Mouse (Mus musculus) midbrain, embryonic 15.5 days (tissue): ENCODE data around the gene Psmb1. TPM values are rescaled to one million over a fixed set of nuclear protein-coding genes. Genes with fewer than 3 reads are reported as not detected.
"Not testable (repeated sequence)": the region's sequence is repeated elsewhere in the genome, so short reads cannot be mapped to it uniquely, and the experiment has no call there.

Source experiments
- ATAC-seq: fragments of 200-750 bp; cut with Nextera tagmentation; replicated peaks from 2 replicates; pipeline ENCODE4 v1.8.0; 2017; ENCODE audit warnings: moderate TSS enrichment
- H3K27ac ChIP-seq: fragments of 300-500 bp; sonication (generic); 2 replicates; pipeline ENCODE4 v1.5.1; 2015; ENCODE audit warnings: mild to moderate bottlenecking, inconsistent platforms
- H3K27me3 ChIP-seq: fragments of 300-500 bp; sonication (generic); replicated peaks from 2 replicates; pipeline ENCODE4 v1.6.1; 2015; ENCODE audit warnings: inconsistent platforms
- H3K36me3 ChIP-seq: fragments of 300-500 bp; sonication (generic); replicated peaks from 2 replicates; pipeline ENCODE4 v1.6.1; 2015; ENCODE audit warnings: inconsistent platforms
- H3K4me1 ChIP-seq: fragments of 300-500 bp; sonication (generic); 2 replicates; pipeline ENCODE4 v1.6.1; 2015; ENCODE audit warnings: inconsistent platforms
- H3K4me2 ChIP-seq: fragments of 300-500 bp; sonication (generic); 2 replicates; pipeline ENCODE4 v1.6.1; 2015; ENCODE audit warnings: inconsistent platforms, mild to moderate bottlenecking, moderate library complexity
- H3K4me3 ChIP-seq: fragments of 300-500 bp; sonication (generic); 2 replicates; pipeline ENCODE4 v1.5.1; 2015; ENCODE audit warnings: mild to moderate bottlenecking, inconsistent platforms
- H3K9ac ChIP-seq: fragments of 300-500 bp; sonication (generic); 2 replicates; pipeline ENCODE4 v1.6.1; 2015; ENCODE audit warnings: mild to moderate bottlenecking, inconsistent platforms
- H3K9me3 ChIP-seq: fragments of 300-500 bp; sonication (generic); 2 replicates; pipeline ENCODE4 v1.6.1; 2016; ENCODE audit warnings: inconsistent platforms
- WGBS: fragments of 180-500 bp; shearing (Covaris S2); methylation state at CpG from one replicate; pipeline ENCODE4 v1.1.7; 2015; ENCODE audit warnings: mixed read lengths; 5-methylcytosine and 5-hydroxymethylcytosine counted together
- polyA plus RNA-seq: library from polyadenylated mRNA; unstranded; fragments of >200 nt; fragmentation: Nextera tagmentation; extraction: Ambion mirVana; gene quantifications from 2 replicates; pipeline ENCODE4 v1.2.1, GENCODE M21; 2015

Psmb1 gene
- polyA plus RNA-seq, 1 experiment from 2014 or later = 217 TPM

DNA sequence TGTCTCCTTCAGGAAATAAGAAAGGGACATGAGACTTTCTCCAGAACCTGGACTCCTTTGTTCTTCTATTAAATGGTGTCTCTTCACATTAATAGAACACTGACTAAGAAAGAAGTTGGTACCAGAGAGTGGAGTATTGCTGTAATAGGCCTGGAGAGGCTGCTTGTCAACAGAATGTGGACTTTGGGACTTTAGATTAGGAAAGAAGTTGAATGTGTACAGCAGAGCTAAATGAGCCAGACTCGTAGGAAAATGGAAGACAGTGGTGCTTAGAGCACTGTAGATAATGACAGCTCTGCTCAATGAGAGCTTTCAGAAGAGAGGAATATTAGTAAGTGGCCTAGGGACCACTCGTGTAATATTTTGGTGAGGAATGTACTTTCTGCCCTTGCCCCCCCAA lies 43.0 kb downstream of the Psmb1 start:
- no peaks in the 10 kb centered on the region for H3K36me3 ChIP-seq
- no peak overlapping the region for H3K4me2 ChIP-seq
- H3K4me3 ChIP-seq = no peak overlapping the region
- ATAC-seq = no peak
- H3K9me3 ChIP-seq = no peaks in the 10 kb centered on the region
- no peaks in the 10 kb centered on the region for H3K4me1 ChIP-seq
- no peak overlapping the region for H3K9ac ChIP-seq
- H3K27me3 ChIP-seq = no peaks in the 10 kb centered on the region
- 95% methylated on average over 2 of the region's 2 CpGs for WGBS
- H3K27ac ChIP-seq = no peak overlapping the region

DNA sequence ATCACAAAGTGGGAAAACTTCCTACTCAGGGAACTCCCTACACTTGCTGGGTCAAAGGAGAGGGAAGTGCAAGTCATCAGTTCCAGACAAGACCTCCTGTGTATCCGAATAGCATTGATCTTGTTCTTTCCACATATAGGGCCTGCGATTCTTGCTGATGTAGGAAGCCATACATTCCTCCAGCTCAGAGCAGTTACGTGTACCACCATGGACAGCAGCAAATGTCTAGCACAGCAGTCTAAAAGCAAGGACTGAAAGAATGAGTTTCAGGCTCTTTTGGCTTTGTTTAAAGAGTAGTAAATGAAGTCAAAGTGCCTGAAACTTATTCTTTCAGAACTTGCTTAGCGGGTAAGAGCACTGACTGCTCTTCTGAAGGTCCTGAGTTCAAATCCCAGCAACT lies 44.3 kb downstream of the Psmb1 start:
- H3K9me3 ChIP-seq = no peaks in the 10 kb centered on the region
- H3K9ac ChIP-seq = no peak overlapping the region
- ATAC-seq = no peak
- no peaks in the 10 kb centered on the region for H3K4me1 ChIP-seq
- H3K27ac ChIP-seq = no peak overlapping the region
- H3K27me3 ChIP-seq = no peaks in the 10 kb centered on the region
- H3K36me3 ChIP-seq = no peaks in the 10 kb centered on the region
- no peak overlapping the region for H3K4me2 ChIP-seq
- no peak overlapping the region for H3K4me3 ChIP-seq
- 83% methylated on average over 4 of the region's 4 CpGs for WGBS

DNA sequence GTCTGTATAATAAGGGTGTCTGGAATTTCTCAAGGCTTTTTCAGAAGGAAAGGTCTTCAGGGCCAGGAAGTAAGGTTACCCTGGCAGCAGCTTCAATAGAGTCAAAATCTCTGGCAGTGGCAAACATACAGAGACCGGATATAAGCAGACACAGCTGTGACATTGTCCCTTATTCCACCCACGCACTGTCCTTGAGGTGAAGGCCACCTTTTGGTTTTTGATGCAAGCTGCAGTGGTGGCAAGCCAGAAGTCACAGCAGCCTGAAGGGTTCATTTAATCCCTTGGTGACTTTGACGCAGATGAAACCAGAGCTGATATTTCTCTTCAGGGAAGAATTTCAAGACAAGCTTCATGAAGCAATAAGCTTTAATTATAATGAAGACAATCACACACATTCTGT lies 49.9 kb downstream of the Psmb1 start:
- no peaks in the 10 kb centered on the region for H3K9me3 ChIP-seq
- H3K4me2 ChIP-seq = no peak overlapping the region
- H3K4me3 ChIP-seq = no peak overlapping the region
- H3K4me1 ChIP-seq = no peaks in the 10 kb centered on the region
- no peaks in the 10 kb centered on the region for H3K27me3 ChIP-seq
- no peak for ATAC-seq
- no peaks in the 10 kb centered on the region for H3K36me3 ChIP-seq
- H3K27ac ChIP-seq = no peak overlapping the region
- WGBS = 79% methylated on average over 3 of the region's 3 CpGs
- no peak overlapping the region for H3K9ac ChIP-seq

DNA sequence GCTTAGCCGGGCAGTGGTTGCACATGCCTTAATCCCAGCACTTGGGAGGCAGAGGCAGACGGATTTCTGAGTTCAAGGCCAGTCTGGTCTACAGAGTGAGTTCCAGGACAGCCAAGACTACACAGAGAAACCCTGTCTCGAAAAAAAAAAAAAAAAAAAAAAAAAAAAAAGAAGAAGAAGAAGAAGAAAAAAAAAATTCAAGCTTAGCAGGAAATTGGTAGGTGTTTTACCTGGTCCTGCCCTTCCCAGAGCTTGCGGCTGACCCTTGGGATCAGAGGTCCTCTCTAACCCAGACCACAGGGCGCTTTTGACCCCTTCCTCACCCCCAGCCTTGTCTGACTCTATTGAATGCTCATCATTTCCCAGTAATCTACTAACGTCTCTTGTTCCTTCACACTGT lies 50.4 kb downstream of the Psmb1 start:
- WGBS = 68% methylated on average over 5 of the region's 6 CpGs
- not testable (repeated sequence) for ATAC-seq, H3K4me3 ChIP-seq, H3K9ac ChIP-seq, H3K27ac ChIP-seq, H3K9me3 ChIP-seq, H3K4me1 ChIP-seq, H3K4me2 ChIP-seq, H3K36me3 ChIP-seq, H3K27me3 ChIP-seq

DNA sequence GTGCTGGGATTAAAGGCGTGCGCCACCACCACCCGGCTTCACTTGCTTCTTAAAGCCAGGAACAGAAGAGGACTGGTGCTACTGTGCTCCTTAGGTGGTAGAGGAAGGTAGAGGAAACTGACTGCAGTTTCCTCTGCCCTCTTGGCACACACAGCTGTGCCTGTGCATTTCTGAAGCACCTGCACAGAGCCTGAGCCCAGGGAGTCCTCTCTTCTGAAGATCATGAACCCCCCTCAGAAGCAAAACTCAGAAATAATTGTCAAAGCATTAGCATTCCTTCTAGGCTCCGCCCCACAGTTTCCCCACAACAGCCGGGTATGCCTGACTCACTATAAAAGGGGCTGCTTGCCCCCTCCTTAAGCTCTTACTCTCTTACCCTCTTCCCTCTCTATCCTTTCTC lies 51.7 kb downstream of the Psmb1 start:
- Histone ChIP-seq H3K27ac (no peak overlapping the region), H3K4me3 (no peak overlapping the region), H3K27me3 (no peaks in the 10 kb centered on the region), H3K4me2 (no peak overlapping the region), H3K9ac (no peak overlapping the region), H3K9me3 (no peaks in the 10 kb centered on the region), H3K36me3 (no peaks in the 10 kb centered on the region), H3K4me1 (no peaks in the 10 kb centered on the region)
- ATAC-seq = no peak
- 72% methylated on average over 5 of the region's 5 CpGs for WGBS

DNA sequence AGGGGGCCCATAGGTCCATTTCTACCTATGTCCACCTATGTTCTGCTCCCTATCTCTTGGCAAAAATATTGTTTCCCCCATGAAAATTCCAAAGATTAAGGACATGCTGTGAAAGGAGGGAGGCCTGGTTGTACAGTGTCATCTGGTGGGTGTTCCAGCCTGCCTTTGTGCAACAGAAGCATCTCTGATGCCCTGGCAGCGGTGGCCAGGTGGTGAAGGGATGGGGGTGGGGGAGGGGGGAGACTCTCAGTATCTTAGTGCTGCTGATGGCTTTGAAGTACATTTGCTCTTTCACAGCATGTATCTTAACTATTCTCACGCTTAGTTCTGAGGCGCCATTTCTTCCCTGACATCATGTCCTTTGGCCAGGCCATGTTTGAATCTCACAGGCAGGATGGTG lies 54.1 kb downstream of the Psmb1 start:
- ATAC-seq = no peak
- H3K4me1 ChIP-seq = peaks cover 7% of the 10 kb centered on the region
- no peak overlapping the region for H3K27ac ChIP-seq
- H3K36me3 ChIP-seq = no peaks in the 10 kb centered on the region
- H3K9ac ChIP-seq = no peak overlapping the region
- WGBS = 91% methylated on average over 3 of the region's 3 CpGs
- H3K4me3 ChIP-seq = no peak overlapping the region
- no peak overlapping the region for H3K4me2 ChIP-seq
- H3K27me3 ChIP-seq = no peaks in the 10 kb centered on the region
- no peaks in the 10 kb centered on the region for H3K9me3 ChIP-seq

DNA sequence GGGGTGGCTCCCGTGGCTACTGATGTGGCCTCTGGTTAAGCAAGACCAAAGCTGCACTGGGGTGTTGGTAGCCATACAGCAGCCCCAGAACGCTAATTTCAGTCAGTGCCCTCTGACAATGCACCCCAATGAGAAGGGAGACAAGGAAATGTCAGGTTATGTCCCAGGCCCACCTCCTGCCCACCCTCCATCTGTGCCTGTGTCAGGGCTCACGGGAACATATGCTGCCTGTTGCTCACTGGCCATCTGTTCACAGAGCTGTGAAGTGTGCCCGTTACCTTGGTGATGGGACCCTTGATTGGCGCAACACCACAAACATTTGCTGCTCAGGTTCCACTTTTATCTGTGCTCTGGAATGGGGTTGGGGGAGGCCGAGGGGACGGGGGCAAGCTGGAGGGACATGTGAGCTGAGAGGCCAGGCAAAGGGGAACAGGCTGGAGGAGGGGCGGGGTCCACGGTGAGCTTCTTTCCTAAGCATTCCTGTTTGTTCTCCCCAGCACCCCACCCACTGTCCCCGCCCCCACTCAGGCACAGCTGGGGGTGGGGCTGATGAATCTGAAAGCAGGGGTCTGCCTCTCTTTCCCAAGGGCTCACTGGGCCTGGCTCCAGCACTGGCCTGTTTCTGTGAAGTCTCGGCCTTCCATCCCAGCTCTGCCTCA lies 59.0 kb downstream of the Psmb1 start:
- no peak overlapping the region for H3K4me3 ChIP-seq
- 8% methylated on average over 11 of the region's 11 CpGs for WGBS
- no peaks in the 10 kb centered on the region for H3K36me3 ChIP-seq
- H3K4me1 ChIP-seq = peaks cover 10% of the 10 kb centered on the region
- H3K9me3 ChIP-seq = no peaks in the 10 kb centered on the region
- H3K27ac ChIP-seq = no peak overlapping the region
- H3K4me2 ChIP-seq = peak overlapping the region; percentile 29
- ATAC-seq = peak; percentile 91
- H3K9ac ChIP-seq = 0 out of 2 replicates have a peak overlapping the region, but pooled peaks have one; percentile 2
- H3K27me3 ChIP-seq = no peaks in the 10 kb centered on the region

DNA sequence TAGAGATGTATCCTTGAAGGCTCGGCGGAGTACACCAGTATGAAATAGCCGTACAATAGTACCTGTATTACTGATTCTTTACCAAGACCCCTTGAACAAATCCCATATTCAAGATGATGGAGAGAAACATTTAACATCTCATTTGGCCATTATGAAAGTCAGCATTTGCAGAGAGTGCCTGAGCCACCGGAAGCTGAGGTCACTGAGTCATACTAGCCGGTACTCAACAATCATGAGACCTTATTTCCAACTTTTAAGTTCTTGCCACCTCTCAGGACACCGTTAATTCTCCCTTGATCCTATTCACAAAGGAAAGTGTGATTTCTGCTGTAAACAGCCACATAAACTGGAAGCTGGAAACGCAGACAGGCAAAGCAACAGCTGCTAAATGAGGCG lies 59.5 kb downstream of the Psmb1 start:
- H3K9me3 ChIP-seq = no peaks in the 10 kb centered on the region
- no peak overlapping the region for H3K27ac ChIP-seq
- ATAC-seq = no peak
- WGBS = 62% methylated on average over 8 of the region's 8 CpGs
- peak overlapping the region; percentile 29 for H3K4me2 ChIP-seq
- H3K36me3 ChIP-seq = no peaks in the 10 kb centered on the region
- H3K27me3 ChIP-seq = no peaks in the 10 kb centered on the region
- H3K9ac ChIP-seq = 0 out of 2 replicates have a peak overlapping the region, but pooled peaks have one; percentile 2
- H3K4me3 ChIP-seq = no peak overlapping the region
- H3K4me1 ChIP-seq = peaks cover 10% of the 10 kb centered on the region

DNA sequence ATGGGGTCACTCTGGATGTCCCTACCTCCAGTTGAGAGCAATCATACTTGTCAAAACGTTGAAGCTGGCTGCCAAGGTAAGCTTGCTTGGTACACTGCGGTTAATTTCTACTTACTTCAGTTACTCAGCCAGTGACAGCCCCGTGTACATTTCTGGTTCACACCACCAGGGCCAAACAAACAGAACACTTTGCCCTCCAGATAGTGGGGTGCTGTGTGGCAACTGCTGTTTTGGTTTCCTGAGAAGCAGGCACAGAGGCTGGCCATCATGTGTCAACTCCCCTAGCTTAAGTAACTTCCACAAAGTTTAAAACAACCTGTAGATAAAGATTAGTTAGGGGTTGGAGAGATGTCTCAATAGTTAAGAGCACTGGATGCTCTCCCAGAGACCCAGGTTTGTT lies 64.8 kb downstream of the Psmb1 start:
- H3K9me3 ChIP-seq = no peaks in the 10 kb centered on the region
- H3K4me2 ChIP-seq = no peak overlapping the region
- no peaks in the 10 kb centered on the region for H3K27me3 ChIP-seq
- 83% methylated on average over 3 of the region's 3 CpGs for WGBS
- no peak overlapping the region for H3K4me3 ChIP-seq
- peaks cover 14% of the 10 kb centered on the region for H3K36me3 ChIP-seq
- no peak overlapping the region for H3K9ac ChIP-seq
- H3K4me1 ChIP-seq = no peaks in the 10 kb centered on the region
- ATAC-seq = no peak
- H3K27ac ChIP-seq = no peak overlapping the region

DNA sequence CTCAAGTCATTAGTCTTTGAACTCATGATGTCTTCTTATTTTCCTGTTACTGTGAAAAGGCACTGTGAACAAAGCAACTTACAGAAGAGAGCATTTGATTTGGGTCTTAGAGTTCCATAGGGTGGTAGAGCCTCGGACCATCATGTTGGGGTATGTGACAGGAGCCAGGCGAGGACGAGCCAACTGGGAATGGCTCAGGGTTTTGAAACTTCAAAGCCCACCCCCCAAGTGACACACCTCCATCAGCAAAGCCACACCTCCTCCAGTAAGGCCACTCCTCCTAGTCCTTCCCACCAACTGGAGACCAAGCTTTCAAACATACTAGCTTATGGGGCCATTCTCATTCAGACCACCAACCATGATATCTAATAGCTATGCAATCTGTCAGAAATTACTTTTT lies 67.5 kb downstream of the Psmb1 start:
- Histone ChIP-seq H3K9me3 (no peaks in the 10 kb centered on the region), H3K27ac (no peak overlapping the region), H3K27me3 (no peaks in the 10 kb centered on the region), H3K4me3 (no peak overlapping the region), H3K4me2 (no peak overlapping the region), H3K4me1 (no peaks in the 10 kb centered on the region), H3K9ac (no peak overlapping the region), H3K36me3 (peaks cover 36% of the 10 kb centered on the region)
- ATAC-seq = no peak
- WGBS = 92% methylated on average over 3 of the region's 3 CpGs

DNA sequence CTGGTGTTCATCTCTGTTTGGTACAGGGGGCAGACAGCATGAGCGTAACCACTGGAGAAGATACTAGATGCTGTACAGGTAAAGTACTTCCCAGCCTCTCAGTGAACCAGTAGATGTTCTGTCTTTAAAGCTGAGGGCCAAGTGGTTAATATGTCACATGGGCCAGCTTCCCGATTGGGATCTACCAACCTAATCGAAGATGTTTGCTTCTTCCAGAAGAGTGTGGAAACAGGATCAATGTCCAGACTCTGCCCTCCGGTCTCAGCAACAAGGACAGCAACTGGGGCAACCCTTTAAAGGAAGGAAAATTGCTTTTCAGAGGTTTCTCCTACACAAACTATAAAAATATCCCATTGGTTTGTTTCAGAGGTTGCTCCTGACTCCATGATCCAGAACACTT lies 68.0 kb downstream of the Psmb1 start:
- no peaks in the 10 kb centered on the region for H3K9me3 ChIP-seq

DNA sequence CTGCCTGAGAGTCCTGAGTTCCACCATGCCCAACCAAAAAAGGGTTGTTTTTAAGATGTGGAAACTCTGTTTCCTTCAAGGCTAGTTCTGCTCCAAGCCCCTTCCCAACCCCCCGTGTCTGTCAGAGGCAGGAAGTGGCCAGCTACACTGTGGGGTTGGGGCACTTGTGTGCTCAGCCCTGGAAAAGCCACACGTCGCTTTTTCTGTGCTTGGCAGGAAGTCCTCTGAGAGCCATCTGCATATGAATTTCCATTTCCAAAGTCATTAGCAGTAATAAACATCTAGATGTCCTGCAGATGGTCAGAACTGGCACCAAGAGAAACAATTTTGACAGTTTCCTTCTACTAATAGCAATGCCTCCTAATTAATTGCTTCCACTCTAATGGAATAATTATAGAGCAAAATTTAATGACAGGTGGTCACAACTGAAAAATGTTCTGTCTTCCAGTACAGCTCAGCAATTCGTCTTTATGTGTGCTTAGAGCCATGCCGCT lies 68.5 kb downstream of the Psmb1 start:
- H3K27ac ChIP-seq = no peak overlapping the region
- ATAC-seq = no peak
- no peak overlapping the region for H3K4me3 ChIP-seq
- no peaks in the 10 kb centered on the region for H3K9me3 ChIP-seq
- no peaks in the 10 kb centered on the region for H3K4me1 ChIP-seq
- H3K27me3 ChIP-seq = no peaks in the 10 kb centered on the region
- peaks cover 42% of the 10 kb centered on the region for H3K36me3 ChIP-seq
- no peak overlapping the region for H3K9ac ChIP-seq
- H3K4me2 ChIP-seq = no peak overlapping the region
- 83% methylated on average over 5 of the region's 5 CpGs for WGBS

More for the DNA sequence above, 68.0 kb downstream of the Psmb1 start:
- no peak for ATAC-seq
- H3K27me3 ChIP-seq = no peaks in the 10 kb centered on the region
- H3K4me1 ChIP-seq = no peaks in the 10 kb centered on the region
- 97% methylated on average over 4 of the region's 4 CpGs for whole genome bisulfite sequencing
- H3K4me2 ChIP-seq = no peak overlapping the region
- no peak overlapping the region for H3K27ac ChIP-seq
- H3K9ac ChIP-seq = no peak overlapping the region
- H3K4me3 ChIP-seq = no peak overlapping the region
- H3K36me3 ChIP-seq = peaks cover 40% of the 10 kb centered on the region

DNA sequence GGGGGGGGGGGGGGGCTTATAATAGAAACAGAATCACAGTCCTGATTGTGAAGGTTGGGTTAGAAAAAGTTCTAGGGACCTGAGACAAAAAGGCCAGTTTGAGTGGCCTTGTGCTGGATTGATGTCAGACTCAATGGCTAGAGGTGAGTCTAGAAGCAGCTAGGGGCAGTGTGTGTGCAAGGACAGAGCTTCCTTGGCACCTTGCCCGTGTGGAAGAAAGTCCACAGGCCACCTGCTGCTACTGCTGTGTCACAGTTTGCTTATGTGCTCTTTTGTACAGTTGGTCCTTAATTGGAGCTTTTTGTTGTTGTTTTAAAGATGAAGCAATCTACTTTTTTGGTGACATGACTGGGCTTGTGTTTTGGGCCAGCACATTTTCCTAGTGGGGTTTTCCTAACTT lies 69.6 kb downstream of the Psmb1 start:
- no peaks in the 10 kb centered on the region for H3K4me1 ChIP-seq
- H3K36me3 ChIP-seq = peaks cover 52% of the 10 kb centered on the region
- no peaks in the 10 kb centered on the region for H3K27me3 ChIP-seq
- ATAC-seq = no peak
- no peaks in the 10 kb centered on the region for H3K9me3 ChIP-seq
- H3K9ac ChIP-seq = no peak overlapping the region
- 79% methylated on average over 1 of the region's 1 CpGs for WGBS
- no peak overlapping the region for H3K4me3 ChIP-seq
- no peak overlapping the region for H3K27ac ChIP-seq
- H3K4me2 ChIP-seq = no peak overlapping the region
